Mouse (Mus musculus): ENCODE results near the gene Spsb4. TPM values are rescaled to one million over a fixed set of nuclear protein-coding genes. Genes with fewer than 3 reads are reported as not detected.
A peak's percentile ranks its signal among the peaks of the same experiment; 100 is the strongest.

Gene Spsb4
- 1.2 and 1.5 TPM in 2 replicates for polyA plus RNA-seq (2015; fragmentation: Nextera tagmentation; extraction: Ambion mirVana)

GRCm38 (mm10) chr9:97018677-97019147 lies at the start of gene Spsb4:
Gene Spsb4 (minus strand): TSS chr9:97018843.
- Histone ChIP-seq H3K4me1 (replicated peaks) (peaks cover 2% of the 10 kb centered on the region; the same call in 1 of the 2 replicates), H3K9ac (no peak within 1 kb of the TSS), H3K36me3 (replicated peaks) (no peaks in the 10 kb centered on the region), H3K27ac (replicated peaks) (no peak within 1 kb of the TSS), H3K4me2 (peak within 1 kb of the TSS; percentile 72), H3K27me3 (peaks cover 56% of the 10 kb centered on the region), H3K4me3 (replicated peaks) (peak within 1 kb of the TSS; percentile 49), H3K9me3 (replicated peaks) (no peaks in the 10 kb centered on the region)
- ATAC-seq (ENCODE audit: insufficient read depth) = peak; percentile 68
- WGBS (ENCODE audit: insufficient replicate concordance) = under 1% methylated on average over 39 of the region's 47 CpGs

GRCm38 (mm10) chr9:97067761-97068160 lies 49.1 kb upstream of the Spsb4 start:
- Histone ChIP-seq H3K9me3 (replicated peaks) (no peaks in the 10 kb centered on the region), H3K4me2 (no peak overlapping the region), H3K4me1 (replicated peaks) (no peaks in the 10 kb centered on the region), H3K27me3 (no peaks in the 10 kb centered on the region), H3K4me3 (replicated peaks) (no peak overlapping the region), H3K36me3 (replicated peaks) (no peaks in the 10 kb centered on the region), H3K27ac (replicated peaks) (no peak overlapping the region), H3K9ac (no peak overlapping the region)
- ATAC-seq (ENCODE audit: insufficient read depth) = no peak
- 66% methylated on average over 6 of the region's 6 CpGs for WGBS (ENCODE audit: insufficient replicate concordance)

GRCm38 (mm10) chr9:97065885-97066284 lies 47.2 kb upstream of the Spsb4 start:
- Histone ChIP-seq H3K27me3 (no peaks in the 10 kb centered on the region), H3K36me3 (replicated peaks) (no peaks in the 10 kb centered on the region), H3K9me3 (replicated peaks) (no peaks in the 10 kb centered on the region), H3K27ac (replicated peaks) (no peak overlapping the region), H3K4me1 (replicated peaks) (no peaks in the 10 kb centered on the region), H3K4me3 (replicated peaks) (no peak overlapping the region), H3K9ac (no peak overlapping the region), H3K4me2 (no peak overlapping the region)
- WGBS (ENCODE audit: insufficient replicate concordance) = 76% methylated on average over 4 of the region's 4 CpGs
- no peak for ATAC-seq (ENCODE audit: insufficient read depth)

GRCm38 (mm10) chr9:97065216-97065615 lies 46.6 kb upstream of the Spsb4 start:
- Histone ChIP-seq H3K36me3 (replicated peaks) (no peaks in the 10 kb centered on the region), H3K4me1 (replicated peaks) (no peaks in the 10 kb centered on the region), H3K27ac (replicated peaks) (no peak overlapping the region), H3K9me3 (replicated peaks) (no peaks in the 10 kb centered on the region), H3K9ac (no peak overlapping the region), H3K27me3 (no peaks in the 10 kb centered on the region), H3K4me3 (replicated peaks) (no peak overlapping the region), H3K4me2 (no peak overlapping the region)
- no peak for ATAC-seq (ENCODE audit: insufficient read depth)
- WGBS (ENCODE audit: insufficient replicate concordance) = 66% methylated on average over 5 of the region's 5 CpGs

- H3K36me3 ChIP-seq (replicated peaks) = no peaks in the 10 kb centered on the region
- no peak overlapping the region for H3K27ac ChIP-seq (replicated peaks)
- H3K9ac ChIP-seq = no peak overlapping the region
- H3K27me3 ChIP-seq = peaks cover 3% of the 10 kb centered on the region; the same call in 1 of the 2 replicates
- no peak overlapping the region for H3K4me3 ChIP-seq (replicated peaks)
- WGBS (ENCODE audit: insufficient replicate concordance) = 83% methylated on average over 1 of the region's 1 CpGs
- no peaks in the 10 kb centered on the region for H3K9me3 ChIP-seq (replicated peaks)
- no peak for ATAC-seq (ENCODE audit: insufficient read depth)
- H3K4me2 ChIP-seq = no peak overlapping the region
- H3K4me1 ChIP-seq (replicated peaks) = no peaks in the 10 kb centered on the region
These were observed 45.5 kb upstream of the Spsb4 start for GRCm38 (mm10) chr9:97064161-97064560.

GRCm38 (mm10) chr9:97061696-97062095 lies 43.1 kb upstream of the Spsb4 start:
- peaks cover 9% of the 10 kb centered on the region; the same call in 1 of the 2 replicates for H3K27me3 ChIP-seq

GRCm38 (mm10) chr9:97056541-97057338 lies 38.1 kb upstream of the Spsb4 start:
- H3K4me1 ChIP-seq (replicated peaks) = no peaks in the 10 kb centered on the region
- no peak overlapping the region for H3K27ac ChIP-seq (replicated peaks)
- no peak for ATAC-seq (ENCODE audit: insufficient read depth)
- no peaks in the 10 kb centered on the region for H3K36me3 ChIP-seq (replicated peaks)
- no peak overlapping the region for H3K4me2 ChIP-seq
- 56% methylated on average over 18 of the region's 18 CpGs for WGBS (ENCODE audit: insufficient replicate concordance)
- peaks cover 22% of the 10 kb centered on the region for H3K27me3 ChIP-seq
- no peak overlapping the region for H3K4me3 ChIP-seq (replicated peaks)
- no peaks in the 10 kb centered on the region for H3K9me3 ChIP-seq (replicated peaks)
- no peak overlapping the region for H3K9ac ChIP-seq

More at GRCm38 (mm10) chr9:97061696-97062095, 43.1 kb upstream of the Spsb4 start:
- H3K4me1 ChIP-seq (replicated peaks) = no peaks in the 10 kb centered on the region
- H3K4me3 ChIP-seq (replicated peaks) = no peak overlapping the region
- WGBS (ENCODE audit: insufficient replicate concordance) = 78% methylated on average over 9 of the region's 9 CpGs
- no peaks in the 10 kb centered on the region for H3K36me3 ChIP-seq (replicated peaks)
- no peak overlapping the region for H3K27ac ChIP-seq (replicated peaks)
- no peak for ATAC-seq (ENCODE audit: insufficient read depth)
- H3K4me2 ChIP-seq = no peak overlapping the region
- H3K9me3 ChIP-seq (replicated peaks) = no peaks in the 10 kb centered on the region
- H3K9ac ChIP-seq = no peak overlapping the region

- no peak for ATAC-seq (ENCODE audit: insufficient read depth)
- no peaks in the 10 kb centered on the region for H3K36me3 ChIP-seq (replicated peaks)
- H3K9me3 ChIP-seq (replicated peaks) = no peaks in the 10 kb centered on the region
- no peak overlapping the region for H3K9ac ChIP-seq
- WGBS (ENCODE audit: insufficient replicate concordance) = 74% methylated on average over 14 of the region's 14 CpGs
- no peak overlapping the region for H3K27ac ChIP-seq (replicated peaks)
- no peak overlapping the region for H3K4me2 ChIP-seq
- no peak overlapping the region for H3K4me3 ChIP-seq (replicated peaks)
- no peaks in the 10 kb centered on the region for H3K4me1 ChIP-seq (replicated peaks)
- H3K27me3 ChIP-seq = peaks cover 22% of the 10 kb centered on the region
These were observed 37.3 kb upstream of the Spsb4 start for GRCm38 (mm10) chr9:97055906-97056305.

- H3K9ac ChIP-seq = no peak overlapping the region
- WGBS (ENCODE audit: insufficient replicate concordance) = 51% methylated on average over 8 of the region's 8 CpGs
- H3K27ac ChIP-seq (replicated peaks) = no peak overlapping the region
- ATAC-seq (ENCODE audit: insufficient read depth) = no peak
- H3K9me3 ChIP-seq (replicated peaks) = no peaks in the 10 kb centered on the region
- peaks cover 8% of the 10 kb centered on the region; the same call in 1 of the 2 replicates for H3K27me3 ChIP-seq
- no peak overlapping the region for H3K4me3 ChIP-seq (replicated peaks)
- H3K36me3 ChIP-seq (replicated peaks) = no peaks in the 10 kb centered on the region
- no peak overlapping the region for H3K4me2 ChIP-seq
- no peaks in the 10 kb centered on the region for H3K4me1 ChIP-seq (replicated peaks)
These were observed 32.5 kb upstream of the Spsb4 start for GRCm38 (mm10) chr9:97051176-97051575.

GRCm38 (mm10) chr9:97046240-97046639 lies 27.6 kb upstream of the Spsb4 start:
- no peak overlapping the region for H3K27ac ChIP-seq (replicated peaks)
- H3K27me3 ChIP-seq = no peaks in the 10 kb centered on the region
- H3K9ac ChIP-seq = no peak overlapping the region
- no peaks in the 10 kb centered on the region for H3K4me1 ChIP-seq (replicated peaks)
- 72% methylated on average over 4 of the region's 4 CpGs for WGBS (ENCODE audit: insufficient replicate concordance)
- no peaks in the 10 kb centered on the region for H3K9me3 ChIP-seq (replicated peaks)
- H3K36me3 ChIP-seq (replicated peaks) = no peaks in the 10 kb centered on the region
- H3K4me3 ChIP-seq (replicated peaks) = no peak overlapping the region
- H3K4me2 ChIP-seq = no peak overlapping the region
- no peak for ATAC-seq (ENCODE audit: insufficient read depth)

- no peaks in the 10 kb centered on the region for H3K9me3 ChIP-seq (replicated peaks)
- no peak overlapping the region for H3K9ac ChIP-seq
- no peak overlapping the region for H3K27ac ChIP-seq (replicated peaks)
- H3K4me2 ChIP-seq = no peak overlapping the region
- H3K4me3 ChIP-seq (replicated peaks) = no peak overlapping the region
- H3K4me1 ChIP-seq (replicated peaks) = no peaks in the 10 kb centered on the region
- 62% methylated on average over 8 of the region's 8 CpGs for WGBS (ENCODE audit: insufficient replicate concordance)
- no peaks in the 10 kb centered on the region for H3K36me3 ChIP-seq (replicated peaks)
- 0 out of 2 replicates have a peak, but pooled peaks cover 8% of the 10 kb centered on the region for H3K27me3 ChIP-seq
- no peak for ATAC-seq (ENCODE audit: insufficient read depth)
These were observed 23.0 kb upstream of the Spsb4 start for GRCm38 (mm10) chr9:97041633-97042032.

All from liver, embryonic 15.5 days (tissue).